Mouse (Mus musculus): ENCODE results near the gene Ubtd1. TPM values are rescaled to one million over a fixed set of nuclear protein-coding genes. Genes with fewer than 3 reads are reported as not detected.

The Ubtd1 gene
- polyA plus RNA-seq, 1 experiment from 2014 or later, result 9.5 TPM

GRCm38 (mm10) chr19:42035456-42036248 is 54.1 kb downstream of the Ubtd1 start, which contains the start of gene Ankrd2:
Gene Ankrd2, plus strand, starts transcription at chr19:42036000.
- H3K27ac ChIP-seq (replicated peaks), result peak within 1 kb of the TSS; percentile 52; the same call in 1 of the 2 replicates
- peaks cover 18% of the 10 kb centered on the region for H3K4me1 ChIP-seq
- WGBS, result 71% methylated on average over 19 of the region's 19 CpGs
- DNase-seq (ENCODE audit: low spot score), result peak; percentile 77
- peaks cover 5% of the 10 kb centered on the region; the same call in 1 of the 2 replicates for H3K36me3 ChIP-seq
- 0 out of 2 replicates have a peak, but pooled peaks cover 8% of the 10 kb centered on the region for H3K27me3 ChIP-seq (ENCODE audit: low read depth, poor library complexity, severe bottlenecking)
- no peak within 1 kb of the TSS for H3K4me3 ChIP-seq
- no peaks in the 10 kb centered on the region for H3K9me3 ChIP-seq (replicated peaks)

- H3K27me3 ChIP-seq (ENCODE audit: low read depth, poor library complexity, severe bottlenecking), result 0 out of 2 replicates have a peak, but pooled peaks cover 8% of the 10 kb centered on the region
- H3K27ac ChIP-seq (replicated peaks), result no peak overlapping the region
- H3K36me3 ChIP-seq, result peaks cover 5% of the 10 kb centered on the region; the same call in 1 of the 2 replicates
- DNase-seq (ENCODE audit: low spot score), result no peak
- 87% methylated on average over 3 of the region's 3 CpGs for WGBS
- H3K9me3 ChIP-seq (replicated peaks), result no peaks in the 10 kb centered on the region
- H3K4me3 ChIP-seq, result no peak overlapping the region
- H3K4me1 ChIP-seq, result peaks cover 18% of the 10 kb centered on the region
Measured at GRCm38 (mm10) chr19:42036357-42036756, 54.8 kb downstream of the Ubtd1 start.

GRCm38 (mm10) chr19:42037167-42037702 is 55.7 kb downstream of the Ubtd1 start:
- peaks cover 18% of the 10 kb centered on the region for H3K4me1 ChIP-seq
- DNase-seq (ENCODE audit: low spot score), result no peak
- H3K9me3 ChIP-seq (replicated peaks), result no peaks in the 10 kb centered on the region
- H3K4me3 ChIP-seq, result no peak overlapping the region
- H3K27ac ChIP-seq (replicated peaks), result no peak overlapping the region
- WGBS, result 78% methylated on average over 11 of the region's 11 CpGs
- peaks cover 5% of the 10 kb centered on the region; the same call in 1 of the 2 replicates for H3K36me3 ChIP-seq
- H3K27me3 ChIP-seq (ENCODE audit: low read depth, poor library complexity, severe bottlenecking), result 0 out of 2 replicates have a peak, but pooled peaks cover 8% of the 10 kb centered on the region

GRCm38 (mm10) chr19:42038310-42038709 is 56.7 kb downstream of the Ubtd1 start:
- DNase-seq (ENCODE audit: low spot score), result no peak
- Histone ChIP-seq H3K27ac (replicated peaks) (no peak overlapping the region), H3K4me1 (peaks cover 18% of the 10 kb centered on the region), H3K36me3 (peaks cover 5% of the 10 kb centered on the region; the same call in 1 of the 2 replicates), H3K4me3 (no peak overlapping the region), H3K27me3 (ENCODE audit: low read depth, poor library complexity, severe bottlenecking) (0 out of 2 replicates have a peak, but pooled peaks cover 8% of the 10 kb centered on the region), H3K9me3 (replicated peaks) (no peaks in the 10 kb centered on the region)
- 92% methylated on average over 12 of the region's 12 CpGs for WGBS

- no peak for DNase-seq (ENCODE audit: low spot score)
- no peak overlapping the region for H3K27ac ChIP-seq (replicated peaks)
- no peaks in the 10 kb centered on the region for H3K36me3 ChIP-seq
- H3K9me3 ChIP-seq (replicated peaks), result no peaks in the 10 kb centered on the region
- peaks cover 10% of the 10 kb centered on the region for H3K4me1 ChIP-seq
- 0 out of 2 replicates have a peak, but pooled peaks cover 8% of the 10 kb centered on the region for H3K27me3 ChIP-seq (ENCODE audit: low read depth, poor library complexity, severe bottlenecking)
- 92% methylated on average over 6 of the region's 6 CpGs for WGBS
- no peak overlapping the region for H3K4me3 ChIP-seq
Measured at GRCm38 (mm10) chr19:42043988-42044387, 62.4 kb downstream of the Ubtd1 start.

- Histone ChIP-seq H3K27me3 (ENCODE audit: low read depth, poor library complexity, severe bottlenecking) (0 out of 2 replicates have a peak, but pooled peaks cover 2% of the 10 kb centered on the region), H3K27ac (replicated peaks) (peak within 1 kb of the TSS; percentile 59), H3K9me3 (replicated peaks) (no peaks in the 10 kb centered on the region), H3K4me3 (peak within 1 kb of the TSS; percentile 50), H3K36me3 (no peaks in the 10 kb centered on the region), H3K4me1 (peaks cover 10% of the 10 kb centered on the region)
- WGBS, result 25% methylated on average over 23 of the region's 23 CpGs
- DNase-seq (ENCODE audit: low spot score), result peak; percentile 80
Measured at GRCm38 (mm10) chr19:42045269-42046102, 63.9 kb downstream of the Ubtd1 start, which contains the start of gene Hoga1. Gene Hoga1, plus strand, starts transcription at chr19:42045610.

GRCm38 (mm10) chr19:42050251-42050650 is 68.7 kb downstream of the Ubtd1 start:
- no peak overlapping the region for H3K4me3 ChIP-seq
- DNase-seq (ENCODE audit: low spot score), result no peak
- H3K27me3 ChIP-seq (ENCODE audit: low read depth, poor library complexity, severe bottlenecking), result no peaks in the 10 kb centered on the region
- no peaks in the 10 kb centered on the region for H3K9me3 ChIP-seq (replicated peaks)
- H3K4me1 ChIP-seq, result peaks cover 15% of the 10 kb centered on the region
- H3K27ac ChIP-seq (replicated peaks), result no peak overlapping the region
- H3K36me3 ChIP-seq, result no peaks in the 10 kb centered on the region
- WGBS, result 88% methylated on average over 1 of the region's 1 CpGs

- H3K4me3 ChIP-seq, result no peak overlapping the region
- H3K27ac ChIP-seq (replicated peaks), result no peak overlapping the region
- H3K27me3 ChIP-seq (ENCODE audit: low read depth, poor library complexity, severe bottlenecking), result no peaks in the 10 kb centered on the region
- no peaks in the 10 kb centered on the region for H3K9me3 ChIP-seq (replicated peaks)
- no peak for DNase-seq (ENCODE audit: low spot score)
- H3K4me1 ChIP-seq, result peaks cover 5% of the 10 kb centered on the region; the same call in 1 of the 2 replicates
- 87% methylated on average over 3 of the region's 3 CpGs for WGBS
- H3K36me3 ChIP-seq, result no peaks in the 10 kb centered on the region
Measured at GRCm38 (mm10) chr19:42051351-42051750, 69.8 kb downstream of the Ubtd1 start.

- no peak within 1 kb of the TSS for H3K27ac ChIP-seq (replicated peaks)
- WGBS, result 76% methylated on average over 4 of the region's 4 CpGs
- H3K9me3 ChIP-seq (replicated peaks), result no peaks in the 10 kb centered on the region
- H3K36me3 ChIP-seq, result no peaks in the 10 kb centered on the region
- H3K27me3 ChIP-seq (ENCODE audit: low read depth, poor library complexity, severe bottlenecking), result no peaks in the 10 kb centered on the region
- H3K4me3 ChIP-seq, result no peak within 1 kb of the TSS
- H3K4me1 ChIP-seq, result peaks cover 5% of the 10 kb centered on the region; the same call in 1 of the 2 replicates
- no peak for DNase-seq (ENCODE audit: low spot score)
Measured at GRCm38 (mm10) chr19:42051948-42052347, 70.4 kb downstream of the Ubtd1 start, which contains the start of gene 4933411K16Rik. Gene 4933411K16Rik, plus strand, starts transcription at chr19:42052248.

GRCm38 (mm10) chr19:42054255-42054654 is 72.7 kb downstream of the Ubtd1 start:
- Histone ChIP-seq H3K4me3 (no peak overlapping the region), H3K36me3 (no peaks in the 10 kb centered on the region), H3K4me1 (peaks cover 5% of the 10 kb centered on the region; the same call in 1 of the 2 replicates), H3K9me3 (replicated peaks) (no peaks in the 10 kb centered on the region), H3K27me3 (ENCODE audit: low read depth, poor library complexity, severe bottlenecking) (no peaks in the 10 kb centered on the region), H3K27ac (replicated peaks) (no peak overlapping the region)
- 93% methylated on average over 6 of the region's 6 CpGs for WGBS
- DNase-seq (ENCODE audit: low spot score), result no peak

GRCm38 (mm10) chr19:42055881-42056280 is 74.3 kb downstream of the Ubtd1 start:
- no peak overlapping the region for H3K27ac ChIP-seq (replicated peaks)
- no peaks in the 10 kb centered on the region for H3K27me3 ChIP-seq (ENCODE audit: low read depth, poor library complexity, severe bottlenecking)
- no peaks in the 10 kb centered on the region for H3K36me3 ChIP-seq
- no peak for DNase-seq (ENCODE audit: low spot score)
- 90% methylated on average over 2 of the region's 2 CpGs for WGBS
- no peaks in the 10 kb centered on the region for H3K9me3 ChIP-seq (replicated peaks)
- peaks cover 5% of the 10 kb centered on the region; the same call in 1 of the 2 replicates for H3K4me1 ChIP-seq
- H3K4me3 ChIP-seq, result no peak overlapping the region
